Mouse (Mus musculus) c-Kit-positive CD71-positive TER-119-negative erythroid progenitor cells, embryonic 14.5 days (primary cell): ENCODE results near the gene Matn3.

ENCODE experiments used
- DNase-seq: peaks from one replicate; pipeline ENCODE4 v3.0.0-alpha.2; 2013; ENCODE audit warnings: low read depth

Gene Matn3

DNA sequence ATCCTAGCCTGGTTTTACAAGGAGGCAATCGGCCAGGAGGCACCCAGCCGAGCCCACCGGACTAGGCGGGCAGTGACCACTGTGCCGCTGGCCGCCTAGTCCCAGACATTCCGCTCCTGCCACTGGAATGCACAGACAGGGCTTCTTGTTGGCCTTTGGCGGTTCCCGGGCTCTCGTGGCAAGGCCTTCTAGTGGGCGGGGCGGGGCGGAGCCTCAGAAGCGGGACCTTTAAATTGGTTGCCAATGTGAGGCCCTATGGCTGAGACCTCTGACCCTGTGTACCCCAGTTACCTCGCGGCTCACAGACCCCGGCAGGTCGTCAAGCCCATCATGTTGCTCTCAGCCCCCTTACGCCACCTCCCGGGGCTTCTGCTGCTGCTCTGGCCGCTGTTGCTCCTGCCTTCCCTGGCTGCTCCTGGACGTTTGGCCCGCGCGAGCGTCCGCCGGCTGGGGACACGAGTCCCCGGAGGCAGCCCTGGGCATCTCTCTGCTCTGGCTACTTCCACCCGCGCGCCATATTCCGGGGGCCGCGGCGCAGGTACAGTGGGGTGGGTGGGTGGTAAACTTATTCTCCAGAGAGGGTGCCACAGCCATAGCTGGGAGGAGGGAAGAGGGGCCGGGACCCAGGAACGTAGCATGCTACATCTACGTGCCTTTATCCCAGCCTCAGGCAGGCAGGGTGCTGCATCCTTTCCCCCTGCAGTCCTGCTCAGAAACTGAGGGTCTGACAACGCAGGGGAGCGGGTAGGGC is at the start of gene Matn3:
Gene Matn3, plus strand, starts transcription at position 216 of the 751 bp plus-strand sequence.
- no peak for DNase-seq

DNA sequence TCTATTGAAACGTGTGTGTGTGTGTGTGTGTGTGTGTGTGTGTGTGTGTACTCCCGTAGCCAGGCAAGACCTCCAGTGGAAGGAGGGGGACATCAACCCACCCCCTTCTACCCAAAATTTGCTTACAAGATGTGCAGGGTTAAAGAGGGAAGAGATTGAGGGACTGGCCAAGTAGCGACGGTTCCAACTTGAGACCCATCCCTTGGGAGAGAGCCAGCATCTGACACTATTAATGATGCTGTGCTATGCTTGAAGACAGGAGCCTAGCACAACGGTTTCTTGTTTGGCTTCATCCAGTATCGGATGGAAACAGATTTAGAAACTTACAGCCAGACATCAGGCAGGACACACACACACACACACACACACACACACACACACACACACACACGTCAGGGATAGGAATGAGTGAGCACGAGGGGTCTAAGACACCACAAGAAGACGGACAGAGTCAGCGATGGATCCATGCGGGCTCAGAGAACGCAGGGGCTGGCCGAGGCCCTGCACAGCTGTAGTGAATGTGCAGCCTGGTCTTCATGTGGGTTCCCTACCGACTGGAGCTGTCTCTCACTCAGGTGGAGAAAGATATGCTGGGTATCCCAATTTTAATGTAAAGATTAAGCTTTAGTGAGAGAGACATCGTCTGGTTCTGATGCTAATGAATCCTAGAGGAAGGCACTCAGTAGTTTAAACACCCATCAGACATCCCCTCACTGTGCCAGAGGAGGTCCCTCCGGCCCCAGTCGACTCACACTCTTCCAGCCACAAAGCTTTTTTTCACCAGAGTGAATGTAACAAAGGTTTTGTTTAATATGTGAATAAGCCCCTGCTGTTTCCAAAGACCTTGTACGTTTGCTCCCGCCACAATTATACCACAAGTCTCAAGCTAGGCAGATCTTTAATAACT is 48.6 kb upstream of the Matn3 start:
- DNase-seq, result no peak

DNA sequence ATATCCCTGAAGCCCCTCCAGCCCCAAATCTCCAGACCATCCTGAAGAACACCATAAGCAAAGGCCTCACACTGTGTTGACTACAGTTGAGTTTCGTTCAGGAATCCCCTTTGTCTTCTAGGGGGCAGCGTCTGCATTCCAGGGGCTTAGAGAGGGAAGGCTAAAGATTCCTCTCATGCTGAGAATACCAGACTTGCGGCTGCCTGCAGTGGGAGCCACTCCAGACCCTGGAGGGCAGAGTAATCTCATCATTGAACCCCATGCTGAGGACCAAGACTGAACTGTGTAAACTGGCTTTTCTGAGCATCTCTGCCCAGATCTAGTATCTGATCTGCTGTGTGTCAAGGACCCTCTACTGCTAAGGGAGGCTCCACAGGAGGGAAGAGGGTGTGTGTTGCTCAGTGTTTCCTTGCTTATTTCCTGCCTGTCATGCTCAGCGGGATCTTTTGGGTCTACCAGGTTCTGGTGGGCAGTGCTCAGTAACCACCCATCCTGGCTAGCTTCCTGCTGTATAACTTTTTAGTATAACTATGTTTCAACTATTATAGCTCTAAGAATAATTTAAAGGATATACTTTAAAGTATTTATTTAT is 47.5 kb upstream of the Matn3 start:
- no peak for DNase-seq

DNA sequence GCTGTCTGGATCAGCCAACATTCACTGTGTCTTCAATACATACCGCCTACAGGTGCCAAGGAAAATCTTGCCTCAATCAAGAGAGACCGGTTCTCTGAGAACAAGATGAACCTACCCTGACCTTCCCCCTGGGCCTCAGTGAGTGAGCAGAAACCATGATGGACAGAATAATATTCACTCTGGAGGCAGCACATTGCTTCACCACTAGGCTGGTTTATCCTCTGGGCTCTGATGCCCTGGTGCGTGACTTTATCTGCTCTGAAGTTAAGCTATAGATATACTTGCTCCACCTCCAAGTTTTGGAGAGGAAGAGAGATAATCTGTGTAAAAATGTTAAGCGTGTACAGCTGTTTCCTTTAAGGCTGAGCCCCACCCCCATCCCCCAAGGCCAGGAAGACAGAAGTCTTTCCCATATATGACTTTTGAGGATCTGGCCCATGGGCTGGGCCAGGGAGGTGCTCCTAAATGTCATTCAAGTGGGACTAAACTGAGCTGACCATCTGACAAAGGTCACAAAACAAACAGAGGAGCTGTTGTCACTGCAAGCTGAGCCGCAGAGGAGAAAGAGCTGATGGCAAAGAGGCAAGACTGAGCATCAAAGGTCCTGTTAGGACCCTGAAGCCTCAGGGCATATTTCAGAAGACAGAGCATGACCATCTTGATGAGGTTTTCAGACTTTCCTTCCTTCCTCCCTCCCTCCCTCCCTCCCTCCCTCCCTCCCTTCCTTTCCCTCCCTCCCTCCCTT is 46.6 kb upstream of the Matn3 start:
- DNase-seq, result no peak

DNA sequence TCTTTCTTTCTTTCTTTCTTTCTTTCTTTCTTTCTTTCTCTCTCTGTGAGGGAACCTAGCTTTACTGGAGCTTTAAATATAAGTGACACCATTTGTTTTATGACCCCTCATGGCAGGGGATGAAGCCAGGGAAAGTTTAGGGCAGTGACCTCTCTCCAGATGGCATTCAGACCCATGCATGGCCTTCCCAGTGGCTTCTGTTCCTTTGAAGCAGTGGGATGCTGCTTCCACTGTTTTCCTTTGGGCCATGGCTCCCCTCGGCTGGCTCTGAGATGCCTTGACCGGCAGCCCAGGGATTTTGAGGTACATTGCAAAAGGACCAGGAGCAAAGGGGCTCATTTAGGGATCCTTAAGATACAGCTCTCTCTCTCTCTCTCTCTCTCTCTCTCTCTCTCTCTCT is 45.8 kb upstream of the Matn3 start:
- DNase-seq, result no peak

DNA sequence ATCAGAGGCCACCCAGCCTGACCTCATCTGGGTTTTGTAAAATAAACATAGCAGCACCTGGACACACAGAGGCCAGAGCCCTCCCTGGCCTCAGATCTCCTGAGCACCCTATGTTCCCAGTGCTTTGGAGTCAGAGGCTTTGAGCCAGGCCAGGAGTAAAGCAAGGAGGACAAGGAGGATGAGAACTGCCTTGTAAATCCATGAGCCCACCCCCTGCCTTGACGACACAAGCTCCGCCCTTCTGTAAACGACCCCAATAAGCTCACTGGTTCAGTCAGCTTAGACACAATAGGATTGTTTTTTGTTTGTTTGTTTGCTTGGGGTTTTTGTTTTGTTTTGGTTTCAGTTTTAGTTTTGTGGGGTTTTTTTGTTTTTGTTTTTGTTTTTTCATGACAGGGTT is 45.2 kb upstream of the Matn3 start:
- no peak for DNase-seq

DNA sequence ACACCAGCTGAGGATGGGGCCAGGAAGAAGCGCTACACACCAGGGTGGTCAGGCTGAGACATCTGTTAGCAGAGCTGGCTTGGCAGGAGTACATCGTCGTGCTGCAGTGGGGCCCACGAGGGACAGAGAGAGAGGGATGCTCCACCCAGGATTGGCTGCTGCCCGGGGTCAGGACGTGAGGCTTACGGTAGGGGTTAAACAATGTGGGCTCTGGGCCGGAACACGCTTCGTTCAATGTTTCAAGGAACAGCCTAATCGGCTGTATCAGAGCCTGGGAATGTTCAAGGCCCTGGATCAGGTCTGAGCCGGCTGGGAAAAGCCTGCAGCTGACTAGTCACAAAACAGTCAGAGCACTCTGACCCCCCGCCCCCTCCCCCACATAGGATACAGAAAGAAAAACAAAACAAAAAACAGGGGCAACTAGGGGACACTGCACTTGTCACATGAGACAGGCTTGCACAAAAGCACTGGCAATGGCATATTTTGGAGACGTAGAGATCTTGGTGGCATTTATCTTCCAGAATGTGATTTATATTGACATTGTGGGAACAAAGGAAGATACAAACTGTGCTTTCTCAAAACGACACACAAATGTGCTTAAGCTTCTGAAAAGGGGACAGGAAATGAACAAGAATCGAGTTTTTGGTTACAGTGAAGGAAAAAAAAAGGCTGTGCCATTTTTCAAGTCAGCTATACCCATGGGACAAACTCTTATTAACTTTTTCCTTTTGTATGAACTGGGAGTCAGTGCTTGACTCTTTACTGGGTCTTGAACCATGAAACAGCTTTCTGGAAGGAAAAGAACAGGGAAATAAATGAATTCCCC is 34.7 kb upstream of the Matn3 start:
- no peak for DNase-seq

DNA sequence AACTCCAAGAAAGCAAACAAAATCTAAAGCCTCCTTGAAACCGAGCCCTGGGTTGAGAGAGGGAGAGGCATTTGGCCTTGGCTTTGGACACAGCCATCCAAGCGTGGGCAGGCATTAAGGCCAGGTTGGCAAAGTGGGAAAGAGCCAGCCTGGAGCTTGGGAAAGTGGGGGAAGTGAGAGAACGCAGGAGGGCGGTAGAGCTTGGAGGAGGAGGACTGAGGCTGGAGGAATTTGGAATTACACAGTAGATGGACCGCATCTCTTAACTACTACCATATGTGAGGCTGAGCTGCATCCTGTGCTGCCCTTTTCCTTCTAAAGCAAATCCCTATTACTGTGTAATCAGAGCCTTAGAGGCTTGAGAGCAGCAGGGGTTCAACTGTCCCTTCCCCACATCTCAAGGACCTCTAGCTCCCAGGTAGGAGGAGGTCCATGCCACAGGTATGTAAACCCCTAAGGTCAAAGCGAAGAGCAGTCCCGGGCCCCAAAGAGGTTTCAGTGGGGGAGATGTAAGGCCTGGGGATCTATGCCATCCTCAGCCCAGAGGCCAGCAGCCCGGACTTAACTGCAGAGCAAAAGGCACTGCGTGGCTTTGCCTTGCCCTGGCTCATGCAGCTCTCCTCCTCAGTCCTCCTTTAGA is 33.9 kb upstream of the Matn3 start:
- DNase-seq, result no peak

DNA sequence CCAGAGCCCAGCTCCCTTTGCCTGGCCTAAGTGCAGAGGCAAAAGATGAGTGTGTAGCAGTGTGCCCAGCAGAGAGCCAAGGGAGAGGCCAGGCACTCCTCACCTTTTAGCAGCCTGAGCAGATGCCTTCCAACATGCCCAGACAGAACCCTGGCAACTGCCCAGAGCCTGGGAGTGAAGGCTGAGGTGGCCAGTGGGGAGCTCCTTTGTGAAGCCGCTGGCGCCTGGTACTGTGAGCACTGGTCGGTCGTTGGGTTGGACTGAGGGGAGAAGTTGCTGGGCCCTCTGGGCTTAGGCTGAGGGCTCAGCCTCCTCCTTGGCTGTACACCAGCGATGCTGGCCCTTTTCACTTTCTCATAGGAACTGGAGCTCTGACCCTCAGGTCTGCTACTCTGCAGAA is 31.4 kb upstream of the Matn3 start:
- DNase-seq, result no peak

DNA sequence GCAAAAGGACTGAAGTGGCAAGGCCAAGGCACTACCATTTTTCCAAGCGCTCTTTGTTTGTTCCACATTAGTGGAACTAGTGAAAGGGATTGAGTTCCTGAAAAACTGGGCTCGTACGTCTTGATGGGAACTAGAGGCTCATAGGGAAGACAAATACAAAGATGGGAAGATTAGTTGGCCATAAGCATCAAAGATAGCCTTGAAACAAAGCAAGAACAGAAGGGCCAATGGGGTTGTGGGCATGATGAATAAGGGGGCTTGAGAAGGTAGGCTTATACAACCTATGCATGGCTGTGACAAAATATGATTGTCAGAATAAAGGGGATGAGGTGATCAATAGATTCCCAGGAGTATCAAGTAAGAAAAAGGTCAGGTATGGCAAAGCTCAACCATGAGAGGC is 28.5 kb upstream of the Matn3 start:
- no peak for DNase-seq

DNA sequence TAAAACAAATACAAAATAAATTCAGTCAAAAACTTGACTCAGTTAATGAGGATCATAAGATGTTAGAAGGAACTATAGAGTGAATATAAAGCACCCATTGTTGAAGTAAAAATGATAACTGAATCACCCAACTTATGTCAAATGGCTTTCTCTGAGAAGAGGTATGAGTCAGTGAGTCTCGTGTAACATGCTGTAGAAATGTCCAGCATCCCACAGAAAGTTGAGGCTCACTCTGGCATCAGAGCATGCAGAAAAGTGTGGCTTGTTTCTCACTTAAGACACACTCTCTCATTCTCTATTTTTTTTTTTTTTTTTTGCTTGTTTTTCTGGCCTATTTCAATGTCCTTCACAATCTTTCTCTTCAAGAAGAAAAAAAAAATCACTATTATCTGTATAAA is 26.7 kb upstream of the Matn3 start:
- no peak for DNase-seq

DNA sequence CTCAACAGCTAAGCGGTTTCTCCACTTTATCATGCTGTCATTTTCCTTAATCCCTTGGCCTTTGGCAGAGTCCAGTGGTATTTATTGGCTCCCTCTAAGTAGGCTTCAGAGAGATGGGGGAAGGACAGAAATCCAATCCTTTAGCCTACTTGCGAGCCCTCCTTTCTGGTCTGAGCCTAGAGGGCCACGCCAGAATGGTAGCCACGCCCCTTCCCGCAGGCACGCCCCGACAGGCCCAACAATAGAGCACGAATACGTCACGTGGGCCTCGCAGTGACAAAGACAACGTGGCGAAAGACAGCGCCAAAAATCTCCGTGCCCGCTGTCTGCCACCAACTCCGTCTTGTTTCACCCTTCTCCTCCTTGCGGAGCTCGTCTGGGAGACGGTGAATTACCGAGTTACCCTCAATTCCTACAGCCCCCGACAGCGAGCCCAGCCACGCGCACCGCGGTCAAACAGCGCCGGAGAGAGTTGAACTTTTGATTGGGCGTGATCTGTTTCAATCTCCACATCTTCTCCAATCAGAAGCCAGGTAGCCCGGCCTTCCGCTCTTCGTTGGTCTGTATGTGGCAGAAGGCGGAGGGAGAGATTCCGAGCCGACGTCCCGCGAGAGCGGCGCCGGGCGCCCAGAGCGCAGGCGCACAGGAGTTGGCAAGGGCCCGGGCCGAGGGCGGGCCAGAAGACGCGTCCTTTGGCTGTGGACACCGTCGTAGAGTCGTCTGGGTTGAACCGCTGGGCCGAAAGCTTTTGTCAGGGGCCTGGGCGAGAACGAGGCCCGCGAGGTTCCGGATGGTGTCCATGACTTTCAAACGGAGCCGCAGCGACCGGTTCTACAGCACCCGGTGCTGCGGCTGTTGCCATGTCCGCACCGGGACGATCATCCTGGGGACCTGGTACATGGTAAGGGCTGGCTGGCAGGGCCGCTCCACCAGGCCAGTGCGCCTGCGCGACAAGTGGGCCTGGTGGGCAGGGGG is 26.0 kb upstream of the Matn3 start, which contains the start of gene Laptm4a:
Gene Laptm4a, plus strand, starts transcription at position 271 of the 975 bp plus-strand sequence.
- peak; percentile 90 for DNase-seq

DNA sequence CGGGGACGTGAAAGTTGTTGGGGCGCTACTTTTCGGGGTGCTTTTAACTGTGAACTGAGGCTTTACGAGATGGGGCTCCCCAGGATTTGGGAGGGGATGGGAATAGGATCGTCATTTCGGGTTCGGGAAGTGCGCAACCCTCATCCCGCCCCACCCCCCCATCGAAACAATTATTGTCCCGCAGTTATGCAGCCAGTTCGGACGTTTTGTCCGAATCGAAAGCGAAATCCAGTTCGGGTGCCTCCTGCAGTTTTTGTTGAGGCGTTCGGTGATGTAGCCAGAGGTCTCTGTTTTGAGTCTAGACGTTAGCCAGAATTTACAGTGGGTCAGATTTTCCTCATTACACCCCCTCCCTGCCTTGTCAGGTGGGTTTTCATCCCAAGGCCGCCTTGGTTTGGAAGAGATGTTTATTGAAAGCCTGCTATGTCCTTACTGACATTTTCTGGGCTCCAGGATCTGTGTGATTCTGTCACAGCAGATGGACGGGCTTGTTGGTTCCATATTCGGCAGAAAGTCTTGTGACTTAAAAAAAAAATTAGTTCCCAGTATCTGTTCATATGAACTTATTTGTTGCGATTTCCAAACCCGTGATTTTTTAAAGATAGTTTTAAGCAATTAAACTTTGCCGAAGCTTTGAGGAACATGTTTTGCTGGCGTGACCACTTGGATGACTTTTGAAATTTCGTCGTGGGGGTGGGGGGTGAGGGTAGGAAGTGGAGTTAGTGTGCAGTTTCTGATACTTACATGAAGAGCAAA is 25.2 kb upstream of the Matn3 start:
- DNase-seq, result no peak

DNA sequence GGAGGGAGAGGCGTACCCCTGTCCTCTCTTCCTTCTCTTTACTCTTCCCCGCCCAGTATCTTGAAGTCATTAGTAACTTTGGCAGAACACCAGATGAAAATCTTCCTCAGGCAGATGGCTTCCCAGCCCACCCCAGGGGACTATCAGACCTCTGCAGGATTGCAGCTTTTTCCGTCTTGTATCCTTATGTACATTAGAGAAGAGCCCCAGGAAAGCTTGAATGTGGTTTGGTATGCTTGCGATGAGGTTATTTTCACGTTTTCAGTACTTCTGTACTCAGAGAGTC is 24.7 kb upstream of the Matn3 start:
- DNase-seq, result peak; percentile 60

DNA sequence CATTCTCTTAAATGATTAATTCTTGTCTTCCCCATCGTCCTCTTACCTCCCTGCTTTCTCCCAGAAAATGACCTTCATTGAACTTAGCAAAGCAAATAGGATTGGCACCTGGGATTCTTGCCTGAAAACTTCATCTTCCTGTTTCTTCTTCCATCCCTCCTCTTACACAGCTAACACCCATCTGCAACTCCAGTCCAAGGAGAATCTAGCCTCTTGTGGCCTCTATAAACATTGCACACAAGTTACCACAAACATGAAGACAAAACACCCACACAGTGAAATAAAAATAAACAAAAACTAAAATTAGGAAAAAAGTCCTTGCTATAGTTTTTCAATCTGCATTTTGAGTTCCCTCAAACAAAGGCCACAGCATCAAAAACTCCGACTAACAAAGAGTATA is 24.1 kb upstream of the Matn3 start:
- no peak for DNase-seq

DNA sequence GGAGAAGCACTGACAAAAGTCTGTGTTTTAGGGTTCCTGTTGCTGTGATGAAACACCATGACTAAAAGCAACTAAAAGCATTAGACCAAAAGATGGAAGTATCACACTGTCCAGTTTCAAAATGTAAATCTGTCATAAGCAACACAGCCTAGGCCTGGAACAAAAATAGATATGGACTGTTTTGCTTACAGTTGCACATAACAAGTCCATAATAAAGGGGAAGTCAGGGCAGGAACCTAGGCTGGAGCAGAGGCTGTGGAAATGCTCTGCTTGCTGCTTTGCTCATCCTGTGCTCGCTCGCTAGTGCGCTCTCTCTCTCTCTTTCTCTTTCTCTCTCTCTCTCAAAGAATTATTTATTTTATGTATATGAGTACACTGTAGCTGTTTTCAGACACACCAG is 20.1 kb upstream of the Matn3 start:
- no peak for DNase-seq

DNA sequence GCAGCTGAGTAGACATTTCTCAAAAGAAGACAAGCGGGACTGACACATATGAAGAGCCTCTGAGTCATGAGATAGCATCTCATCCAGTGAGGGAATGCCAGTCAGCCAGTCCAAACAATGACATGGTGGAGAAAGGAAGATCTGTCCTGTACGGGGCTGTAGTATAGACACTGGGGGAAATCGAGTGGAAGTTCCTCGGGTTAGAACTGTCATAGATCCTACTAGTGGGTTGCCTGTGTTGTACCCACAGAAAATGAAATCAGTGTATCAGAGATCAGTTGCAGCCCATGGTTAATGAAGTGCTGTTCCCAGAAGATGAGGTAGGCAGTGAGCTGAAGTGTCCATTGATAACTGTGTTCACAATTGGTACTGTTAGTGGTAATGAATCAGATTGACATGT is 19.0 kb upstream of the Matn3 start:
- DNase-seq, result no peak

DNA sequence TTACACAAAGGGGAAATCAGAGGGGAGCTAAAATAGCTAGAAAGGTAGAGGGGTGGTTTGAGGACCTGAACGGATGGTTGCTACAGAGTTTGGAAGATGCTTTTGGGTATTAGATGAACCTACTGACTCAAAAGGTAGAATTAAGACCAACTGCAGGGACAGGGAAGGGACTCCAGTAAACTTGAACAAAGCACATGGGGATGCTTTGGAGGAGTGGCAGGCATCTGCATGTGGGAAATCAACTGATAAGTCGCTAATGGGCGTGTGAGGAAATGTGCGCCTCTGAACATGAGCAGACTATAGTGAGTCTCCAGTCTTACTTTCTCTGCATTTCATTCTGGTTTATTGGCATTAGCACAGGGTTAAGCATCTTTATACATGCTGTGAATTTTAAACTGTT is 16.6 kb upstream of the Matn3 start:
- no peak for DNase-seq

DNA sequence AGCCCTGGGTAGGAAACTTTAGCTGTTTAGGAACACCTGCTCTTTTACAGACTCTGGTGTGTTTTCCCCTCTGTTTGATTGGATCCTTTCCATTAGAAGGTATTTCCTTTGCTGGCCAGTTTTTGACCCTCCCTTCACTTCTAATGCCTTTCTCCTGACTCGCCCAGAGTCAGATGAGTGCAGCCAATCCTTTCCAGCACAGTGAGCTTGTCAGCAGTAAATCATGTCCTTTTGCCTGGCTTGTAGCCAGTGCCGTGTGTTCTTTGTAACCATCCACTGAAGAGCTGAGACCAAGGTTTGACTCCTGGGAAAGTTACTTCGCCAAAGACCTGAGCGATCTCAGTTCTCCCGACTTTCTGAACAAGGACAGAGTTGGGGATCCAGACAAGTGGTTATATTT is 12.4 kb upstream of the Matn3 start:
- DNase-seq, result no peak
